Mouse (Mus musculus): ENCODE data around the gene Myo3b. TPM values are rescaled to one million over a fixed set of nuclear protein-coding genes. Genes with fewer than 3 reads are reported as not detected.

Myo3b gene
- polyA plus RNA-seq, 1 experiment from 2014 or later: 0.25 TPM

DNA sequence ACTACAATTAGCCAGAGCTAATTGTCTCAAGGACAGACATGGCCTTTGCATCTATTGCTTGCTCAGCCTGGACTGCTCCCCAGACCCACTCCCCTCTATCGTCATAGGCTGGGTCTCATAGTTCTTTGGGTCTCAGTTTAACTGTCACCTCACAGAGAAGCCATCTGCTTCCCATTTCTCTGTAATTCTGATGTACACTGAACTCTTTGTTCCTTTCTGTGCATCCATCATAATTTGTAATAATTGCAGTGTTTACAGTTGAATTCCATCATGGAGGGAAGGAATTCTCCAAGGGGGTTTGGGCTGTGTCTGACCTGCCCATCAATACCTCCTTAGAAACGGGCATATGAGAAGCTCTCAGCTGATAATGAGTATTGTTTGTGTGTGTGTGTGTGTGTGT lies 365.4 kb downstream of the Myo3b start:
- H3K4me1 ChIP-seq (ENCODE audit: insufficient read depth, low read depth, low read length): no peaks in the 10 kb centered on the region
- no peaks in the 10 kb centered on the region for H3K27me3 ChIP-seq (replicated peaks; ENCODE audit: insufficient read depth, low read length)
- WGBS: 41% methylated on average over 2 of the region's 2 CpGs
- no peak overlapping the region for H3K9ac ChIP-seq (replicated peaks; ENCODE audit: low read depth)
- no peak overlapping the region for H3K27ac ChIP-seq (ENCODE audit: low read length)
- no peaks in the 10 kb centered on the region for H3K36me3 ChIP-seq (ENCODE audit: insufficient read depth, low read length)
- TF ChIP-seq EP300 (IDR thresholded peaks at IDR 0.05): no peak
- no peak for TF ChIP-seq CTCF (IDR thresholded peaks at IDR 0.05)
- no peak overlapping the region for H3K4me3 ChIP-seq (ENCODE audit: low read depth, low read length)
- ATAC-seq: no peak
- DNase-seq (ENCODE audit: low spot score): no peak
- H3K4me2 ChIP-seq (replicated peaks; ENCODE audit: low read depth, low read length): no peak overlapping the region
- no peaks in the 10 kb centered on the region for H3K9me3 ChIP-seq (ENCODE audit: low read length)

DNA sequence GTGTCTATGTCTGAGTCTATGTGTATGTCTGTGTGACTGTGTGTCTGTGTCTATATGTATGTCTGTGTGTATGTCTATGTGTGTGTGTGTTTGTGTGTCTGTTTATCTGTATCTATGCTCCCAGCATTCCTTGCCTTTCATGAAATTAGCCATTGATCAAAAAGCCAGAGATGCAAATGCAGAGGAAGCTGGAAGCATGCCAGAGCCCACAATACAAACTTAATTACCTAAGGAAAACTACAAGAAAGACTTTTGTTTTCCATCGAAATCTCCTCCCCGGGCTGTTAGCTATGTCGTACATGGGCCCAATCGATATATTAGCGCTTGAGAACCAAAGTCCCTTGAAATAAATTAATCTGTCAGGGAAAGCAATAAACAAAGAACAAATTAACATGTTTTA lies 367.9 kb downstream of the Myo3b start:
- Histone ChIP-seq H3K4me2 (replicated peaks; ENCODE audit: low read depth, low read length) (no peak overlapping the region), H3K4me1 (ENCODE audit: insufficient read depth, low read depth, low read length) (no peaks in the 10 kb centered on the region), H3K36me3 (ENCODE audit: insufficient read depth, low read length) (no peaks in the 10 kb centered on the region), H3K9me3 (ENCODE audit: low read length) (no peaks in the 10 kb centered on the region), H3K9ac (replicated peaks; ENCODE audit: low read depth) (no peak overlapping the region), H3K4me3 (ENCODE audit: low read depth, low read length) (no peak overlapping the region), H3K27me3 (replicated peaks; ENCODE audit: insufficient read depth, low read length) (no peaks in the 10 kb centered on the region), H3K27ac (ENCODE audit: low read length) (no peak overlapping the region)
- no peak for DNase-seq (ENCODE audit: low spot score)
- 70% methylated on average over 5 of the region's 5 CpGs for whole genome bisulfite sequencing
- ATAC-seq: no peak
- no peak for TF ChIP-seq CTCF (IDR thresholded peaks at IDR 0.05)
- no peak for TF ChIP-seq EP300 (IDR thresholded peaks at IDR 0.05)

DNA sequence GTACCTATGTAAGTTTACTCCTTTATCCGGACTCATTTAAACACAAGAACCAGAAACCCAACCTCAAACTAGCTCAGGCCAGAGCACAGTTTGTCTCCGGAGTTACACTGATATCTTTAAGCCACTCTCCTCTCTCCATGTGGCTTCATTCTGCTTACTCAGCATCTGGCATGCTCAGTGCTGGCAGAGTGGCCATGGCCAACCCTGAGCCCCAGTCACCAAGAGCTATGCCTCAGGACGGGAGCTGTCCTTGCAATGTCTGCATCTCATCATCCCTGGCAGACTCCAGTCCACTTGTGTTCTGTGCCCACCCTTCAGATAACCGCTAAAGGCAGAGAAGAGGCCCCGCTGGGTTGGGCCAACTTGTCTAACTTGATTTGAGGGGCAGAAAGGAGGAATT lies 368.8 kb downstream of the Myo3b start:
- H3K27me3 ChIP-seq (replicated peaks; ENCODE audit: insufficient read depth, low read length): no peaks in the 10 kb centered on the region
- no peaks in the 10 kb centered on the region for H3K4me1 ChIP-seq (ENCODE audit: insufficient read depth, low read depth, low read length)
- H3K4me3 ChIP-seq (ENCODE audit: low read depth, low read length): no peak overlapping the region
- no peak for DNase-seq (ENCODE audit: low spot score)
- 63% methylated on average over 5 of the region's 5 CpGs for WGBS
- H3K27ac ChIP-seq (ENCODE audit: low read length): no peak overlapping the region
- H3K9ac ChIP-seq (replicated peaks; ENCODE audit: low read depth): no peak overlapping the region
- no peak overlapping the region for H3K4me2 ChIP-seq (replicated peaks; ENCODE audit: low read depth, low read length)
- TF ChIP-seq EP300 (IDR thresholded peaks at IDR 0.05): no peak
- TF ChIP-seq CTCF (IDR thresholded peaks at IDR 0.05): no peak
- H3K9me3 ChIP-seq (ENCODE audit: low read length): no peaks in the 10 kb centered on the region
- no peaks in the 10 kb centered on the region for H3K36me3 ChIP-seq (ENCODE audit: insufficient read depth, low read length)
- no peak for ATAC-seq

DNA sequence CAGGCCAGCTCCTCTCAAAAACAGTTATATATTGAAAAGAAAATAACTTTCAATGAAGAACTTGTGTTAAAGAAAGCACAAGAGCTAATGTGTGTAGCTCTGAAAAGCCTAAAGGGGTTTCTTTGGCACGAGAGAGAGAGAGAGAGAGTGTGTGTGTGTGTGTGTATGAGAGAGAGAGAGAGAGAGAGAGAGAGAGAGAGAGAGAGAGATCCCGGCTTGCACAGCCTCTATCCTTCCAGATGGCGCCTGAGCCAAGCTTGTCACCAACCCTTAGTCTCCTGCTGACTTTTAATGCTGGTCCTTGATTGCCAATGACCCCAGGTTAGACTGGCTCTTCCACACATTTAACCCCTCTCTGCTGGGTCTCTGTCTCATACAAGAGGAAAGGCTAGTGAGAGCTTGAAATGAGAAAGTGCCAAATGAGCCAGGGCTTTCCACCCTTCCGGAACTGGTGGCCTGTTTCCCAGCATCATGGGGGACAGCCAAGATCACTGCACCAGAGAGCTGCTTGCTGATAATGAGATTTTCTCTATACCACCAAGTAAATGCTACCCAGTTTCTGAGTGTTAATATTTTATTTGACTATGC lies 371.5 kb downstream of the Myo3b start:
- no peaks in the 10 kb centered on the region for H3K27me3 ChIP-seq (replicated peaks; ENCODE audit: insufficient read depth, low read length)
- DNase-seq (ENCODE audit: low spot score): no peak
- no peaks in the 10 kb centered on the region for H3K36me3 ChIP-seq (ENCODE audit: insufficient read depth, low read length)
- TF ChIP-seq EP300 (IDR thresholded peaks at IDR 0.05) (no peak), CTCF (IDR thresholded peaks at IDR 0.05) (no peak)
- H3K27ac ChIP-seq (ENCODE audit: low read length): no peak overlapping the region
- H3K4me3 ChIP-seq (ENCODE audit: low read depth, low read length): no peak overlapping the region
- no peak overlapping the region for H3K4me2 ChIP-seq (replicated peaks; ENCODE audit: low read depth, low read length)
- 66% methylated on average over 4 of the region's 4 CpGs for WGBS
- ATAC-seq: no peak
- H3K9ac ChIP-seq (replicated peaks; ENCODE audit: low read depth): no peak overlapping the region
- H3K9me3 ChIP-seq (ENCODE audit: low read length): no peaks in the 10 kb centered on the region
- H3K4me1 ChIP-seq (ENCODE audit: insufficient read depth, low read depth, low read length): no peaks in the 10 kb centered on the region

- H3K4me1 ChIP-seq (ENCODE audit: insufficient read depth, low read depth, low read length): no peaks in the 10 kb centered on the region
- no peaks in the 10 kb centered on the region for H3K36me3 ChIP-seq (ENCODE audit: insufficient read depth, low read length)
- H3K9me3 ChIP-seq (ENCODE audit: low read length): no peaks in the 10 kb centered on the region
- no peak for ATAC-seq
- H3K27me3 ChIP-seq (replicated peaks; ENCODE audit: insufficient read depth, low read length): no peaks in the 10 kb centered on the region
- H3K9ac ChIP-seq (replicated peaks; ENCODE audit: low read depth): no peak overlapping the region
- TF ChIP-seq CTCF (IDR thresholded peaks at IDR 0.05): no peak
- TF ChIP-seq EP300 (IDR thresholded peaks at IDR 0.05): no peak
- WGBS: 43% methylated on average over 13 of the region's 13 CpGs
- no peak overlapping the region for H3K4me3 ChIP-seq (ENCODE audit: low read depth, low read length)
- H3K27ac ChIP-seq (ENCODE audit: low read length): no peak overlapping the region
- no peak for DNase-seq (ENCODE audit: low spot score)
- H3K4me2 ChIP-seq (replicated peaks; ENCODE audit: low read depth, low read length): no peak overlapping the region
Observed at GRCm38 (mm10) chr2:70412315-70412714, 373.4 kb downstream of the Myo3b start.

GRCm38 (mm10) chr2:70414386-70414785 lies 375.5 kb downstream of the Myo3b start:
- no peaks in the 10 kb centered on the region for H3K9me3 ChIP-seq (ENCODE audit: low read length)
- TF ChIP-seq CTCF (IDR thresholded peaks at IDR 0.05) (no peak), EP300 (IDR thresholded peaks at IDR 0.05) (no peak)
- H3K27me3 ChIP-seq (replicated peaks; ENCODE audit: insufficient read depth, low read length): no peaks in the 10 kb centered on the region
- WGBS: 77% methylated on average over 1 of the region's 1 CpGs
- no peak for DNase-seq (ENCODE audit: low spot score)
- no peaks in the 10 kb centered on the region for H3K4me1 ChIP-seq (ENCODE audit: insufficient read depth, low read depth, low read length)
- no peak overlapping the region for H3K27ac ChIP-seq (ENCODE audit: low read length)
- H3K36me3 ChIP-seq (ENCODE audit: insufficient read depth, low read length): no peaks in the 10 kb centered on the region
- H3K4me2 ChIP-seq (replicated peaks; ENCODE audit: low read depth, low read length): no peak overlapping the region
- no peak for ATAC-seq
- H3K4me3 ChIP-seq (ENCODE audit: low read depth, low read length): no peak overlapping the region
- H3K9ac ChIP-seq (replicated peaks; ENCODE audit: low read depth): no peak overlapping the region

- no peak overlapping the region for H3K4me3 ChIP-seq (ENCODE audit: low read depth, low read length)
- H3K9ac ChIP-seq (replicated peaks; ENCODE audit: low read depth): no peak overlapping the region
- H3K27me3 ChIP-seq (replicated peaks; ENCODE audit: insufficient read depth, low read length): no peaks in the 10 kb centered on the region
- WGBS: 91% methylated on average over 1 of the region's 1 CpGs
- TF ChIP-seq CTCF (IDR thresholded peaks at IDR 0.05) (no peak), EP300 (IDR thresholded peaks at IDR 0.05) (no peak)
- H3K27ac ChIP-seq (ENCODE audit: low read length): no peak overlapping the region
- H3K9me3 ChIP-seq (ENCODE audit: low read length): no peaks in the 10 kb centered on the region
- H3K4me2 ChIP-seq (replicated peaks; ENCODE audit: low read depth, low read length): no peak overlapping the region
- ATAC-seq (no peak), DNase-seq (ENCODE audit: low spot score) (no peak)
- H3K4me1 ChIP-seq (ENCODE audit: insufficient read depth, low read depth, low read length): no peaks in the 10 kb centered on the region
- H3K36me3 ChIP-seq (ENCODE audit: insufficient read depth, low read length): no peaks in the 10 kb centered on the region
Observed at GRCm38 (mm10) chr2:70415521-70415920, 376.6 kb downstream of the Myo3b start.

Data from lung, postnatal 0 days (tissue).